Mouse (Mus musculus) spleen, adult 2 months (tissue): ENCODE data around the gene Larp7.

Experiments
- CTCF ChIP-seq: fragments of 200-500 bp; IDR thresholded peaks from 2 replicates; pipeline ENCODE4 v1.5.1; 2011; ENCODE audit warnings: mild to moderate bottlenecking, inconsistent platforms; ENCODE audit not compliant: insufficient read depth, insufficient read length, insufficient replicate concordance; ENCODE audit errors: extremely low read depth
- POLR2A ChIP-seq: fragments of 200-500 bp; IDR thresholded peaks from 2 replicates; pipeline ENCODE4 v1.6.1; 2011; ENCODE audit warnings: low read depth, low read length, inconsistent platforms

GRCm38 (mm10) chr3:127553720-127554043 is 533 bp upstream of the Larp7 start:
- TF ChIP-seq CTCF = no peak
- TF ChIP-seq POLR2A = no peak
